Mouse (Mus musculus) adrenal gland, adult 18-20 months (tissue): Measurements from ENCODE around the gene Bicral. TPM values are rescaled to one million over a fixed set of nuclear protein-coding genes. Genes with fewer than 3 reads are reported as not detected.
"Not testable (repeated sequence)": the region's sequence is repeated elsewhere in the genome, so short reads cannot be mapped to it uniquely, and the experiment has no call there.

Experiments
- DNase-seq, 2 experiments: peaks; one replicate each; pipeline ENCODE4 v3.0.0; 2021 to 2022; ENCODE audit warnings: low spot score in 2 of 2
- total RNA-seq, 2 experiments: library from RNA; stranded (reverse); gene quantifications; 1 replicate in 1 of 2; 2 replicates in 1 of 2; pipeline ENCODE4 v1.2.3; 2021

The Bicral gene
- total RNA-seq, 2 experiments from 2014 or later: 16.7 to 18.2 TPM

DNA sequence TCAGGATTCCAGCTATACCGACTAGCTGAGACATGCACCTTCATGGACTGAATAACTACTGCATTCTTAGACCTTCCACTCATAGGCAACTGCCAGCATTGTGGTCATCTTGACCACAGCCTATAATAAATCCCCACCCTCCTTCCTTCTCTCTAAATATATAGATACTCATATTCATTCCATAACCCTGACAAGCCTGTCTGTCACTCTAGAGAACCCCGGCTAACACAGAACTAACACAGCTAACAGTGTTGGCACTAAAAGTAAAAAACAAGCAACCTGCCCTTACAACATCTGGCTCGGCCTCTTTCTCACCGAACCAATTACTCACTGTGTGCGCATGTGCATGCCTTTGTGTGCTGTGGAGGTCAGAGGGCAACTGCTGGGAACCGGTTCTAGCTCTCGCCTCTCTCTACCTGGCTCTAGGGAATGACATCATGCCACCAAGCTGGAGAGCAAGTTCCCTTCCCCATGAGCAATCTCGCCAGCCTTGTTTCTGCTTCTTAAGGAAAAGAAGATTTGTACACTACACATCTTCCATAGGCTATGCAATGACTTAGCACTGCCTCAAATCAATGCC, 18.2 kb upstream of the Bicral start:
- no peak for DNase-seq

DNA sequence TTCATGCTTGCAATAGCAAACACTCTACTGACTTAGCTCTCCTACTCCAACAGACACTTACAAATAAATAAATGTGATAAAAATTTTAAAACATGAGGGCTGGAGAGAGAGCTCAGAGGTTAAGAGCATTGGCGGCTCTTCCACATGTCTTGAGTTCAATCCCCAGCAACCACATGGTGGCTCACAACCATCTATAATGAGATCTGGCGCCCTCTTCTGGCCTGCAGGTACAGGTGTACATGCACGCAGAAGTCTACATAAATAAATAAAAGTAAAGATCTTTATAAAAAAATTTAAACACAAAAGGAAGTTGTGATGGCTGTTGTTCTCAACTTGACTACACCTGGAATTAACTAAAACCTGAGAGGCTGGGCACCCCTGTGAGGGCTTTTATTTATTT, 17.3 kb upstream of the Bicral start:
- DNase-seq: no peak

DNA sequence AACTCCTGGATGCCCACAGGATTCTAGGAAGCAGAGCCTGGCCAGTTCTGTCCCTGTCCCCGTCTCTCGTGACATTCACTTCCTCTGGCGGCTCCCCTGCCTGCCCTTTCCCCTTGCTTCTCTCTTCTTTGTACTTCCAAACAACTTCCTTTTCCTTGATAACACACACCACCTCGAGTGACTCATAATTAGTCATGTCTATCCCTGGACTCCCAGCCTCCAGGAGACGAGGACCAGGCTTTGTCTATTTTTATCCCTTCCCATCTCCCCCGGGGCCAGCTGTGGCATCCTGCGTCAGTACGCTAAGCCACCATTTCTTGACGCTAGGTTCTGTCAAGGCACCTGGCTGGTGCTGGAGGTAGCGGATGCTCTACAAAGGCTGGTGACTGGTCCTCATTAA, 15.9 kb upstream of the Bicral start:
- DNase-seq: peak; percentile 39 to 53

DNA sequence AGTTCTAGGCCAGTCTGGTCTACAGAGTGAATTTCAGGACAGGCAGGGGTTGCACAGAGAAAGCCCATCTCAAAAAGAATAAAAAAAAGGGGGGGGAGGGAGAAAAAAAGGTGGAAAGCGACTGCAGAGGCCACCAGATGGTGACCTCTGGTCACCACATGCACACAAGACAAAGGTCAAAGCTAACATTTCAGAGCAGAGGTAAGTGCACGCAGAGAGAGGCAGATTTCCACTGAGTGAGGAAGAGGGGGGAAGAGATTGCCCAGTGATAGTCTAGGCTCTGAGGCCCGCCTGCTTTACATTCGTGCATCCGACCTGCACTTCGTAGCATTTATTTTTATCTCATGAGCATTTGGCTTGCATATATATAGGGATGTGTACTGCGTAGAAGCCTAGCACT, 14.5 kb upstream of the Bicral start:
- no peak for DNase-seq

DNA sequence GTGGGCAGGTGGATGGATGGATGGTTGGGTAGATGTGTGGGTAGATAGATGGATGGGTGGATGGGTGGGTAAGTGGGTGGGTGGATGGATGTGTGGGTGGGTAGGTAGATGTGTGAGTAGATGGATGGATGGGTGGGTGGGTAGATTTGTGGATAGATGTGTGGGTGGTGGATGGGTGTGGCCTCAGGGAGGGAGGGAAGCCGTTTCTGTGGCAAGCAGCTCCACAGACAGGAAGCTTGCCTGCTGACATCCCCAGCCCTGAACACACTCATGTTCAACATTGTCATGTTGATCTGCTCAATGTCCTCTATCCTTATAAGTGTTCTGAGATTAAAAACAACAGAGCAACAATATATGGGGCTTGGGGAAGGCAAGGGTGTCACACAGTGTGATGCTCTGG, 12.6 kb upstream of the Bicral start:
- DNase-seq: no peak

DNA sequence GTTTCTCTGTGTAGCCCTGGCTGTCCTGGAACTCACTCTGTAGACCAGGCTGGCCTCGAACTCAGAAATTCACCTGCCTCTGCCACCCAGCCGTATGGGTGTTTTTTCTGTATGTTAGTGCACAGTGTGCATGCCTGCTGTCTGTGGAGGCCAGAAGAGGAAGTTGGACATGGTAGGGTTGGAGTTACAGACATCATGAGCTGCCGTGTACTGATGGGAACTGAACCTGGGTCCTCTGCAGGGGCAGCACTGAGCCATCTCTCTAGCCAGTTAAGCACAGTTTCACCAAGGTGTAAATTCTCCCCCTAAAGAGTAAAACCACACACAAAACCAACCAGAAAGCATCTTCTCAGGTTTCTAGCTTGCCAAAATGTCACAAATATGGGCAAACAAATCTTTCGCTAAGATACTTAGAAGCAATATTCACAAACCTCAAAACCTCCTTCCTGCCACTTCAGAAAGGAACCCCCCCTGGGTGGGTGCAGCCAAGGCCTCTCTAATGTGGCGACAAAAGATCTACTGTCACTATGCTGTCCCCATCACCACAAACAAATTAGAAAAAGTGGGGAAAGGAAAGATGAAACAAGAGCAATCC, 12.0 kb upstream of the Bicral start:
- no peak for DNase-seq

DNA sequence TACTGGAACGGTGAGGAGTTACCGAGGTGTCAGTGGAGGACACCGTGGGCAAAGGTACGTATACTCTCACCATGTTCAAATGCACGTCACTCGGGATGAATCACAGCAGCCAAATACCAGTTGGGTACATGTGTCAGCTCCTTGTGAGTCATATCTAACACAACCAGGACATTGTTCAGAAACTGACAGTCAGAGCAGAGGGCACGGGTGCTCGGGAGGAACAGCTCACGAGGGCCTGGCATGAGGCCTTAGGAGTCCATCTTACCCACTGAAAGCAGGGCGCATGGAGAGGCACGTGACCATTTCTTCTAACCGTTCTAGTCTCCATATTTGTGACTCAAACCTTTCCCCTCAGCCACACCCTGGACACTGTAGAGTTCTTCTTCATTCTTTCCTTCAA, 8.6 kb upstream of the Bicral start:
- peak in 1 of 2 experiments; percentile 47 for DNase-seq

DNA sequence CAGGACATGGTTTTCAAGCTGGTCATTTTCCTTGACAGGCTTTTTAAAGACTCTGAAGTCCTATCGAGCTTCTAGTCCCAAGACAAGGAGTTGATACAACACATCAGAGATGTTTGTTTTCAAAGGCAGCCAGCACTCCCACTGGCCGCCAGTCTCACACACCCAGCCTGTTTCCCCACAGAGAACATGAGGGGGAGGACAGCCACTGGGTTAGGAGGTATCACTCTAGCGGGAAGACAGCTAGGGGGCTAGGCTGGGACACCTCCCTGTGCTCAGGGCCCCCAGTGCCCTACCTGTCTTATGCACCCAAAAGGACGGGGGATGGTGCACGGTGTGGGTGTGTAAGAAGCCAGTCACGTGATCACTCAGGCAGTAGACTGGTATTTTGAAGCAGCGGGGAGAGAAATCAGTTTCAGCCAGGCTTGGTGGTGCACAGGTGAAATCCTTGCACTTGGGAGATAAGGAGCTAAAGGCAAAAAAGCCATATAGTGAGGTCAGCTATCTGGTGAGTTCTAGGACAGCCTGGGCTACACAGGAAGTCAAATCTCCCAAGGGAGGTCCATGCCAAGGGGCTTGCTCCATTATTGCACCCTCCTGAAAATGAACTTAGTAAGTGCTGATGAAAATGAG, 6.4 kb upstream of the Bicral start:
- DNase-seq: no peak

DNA sequence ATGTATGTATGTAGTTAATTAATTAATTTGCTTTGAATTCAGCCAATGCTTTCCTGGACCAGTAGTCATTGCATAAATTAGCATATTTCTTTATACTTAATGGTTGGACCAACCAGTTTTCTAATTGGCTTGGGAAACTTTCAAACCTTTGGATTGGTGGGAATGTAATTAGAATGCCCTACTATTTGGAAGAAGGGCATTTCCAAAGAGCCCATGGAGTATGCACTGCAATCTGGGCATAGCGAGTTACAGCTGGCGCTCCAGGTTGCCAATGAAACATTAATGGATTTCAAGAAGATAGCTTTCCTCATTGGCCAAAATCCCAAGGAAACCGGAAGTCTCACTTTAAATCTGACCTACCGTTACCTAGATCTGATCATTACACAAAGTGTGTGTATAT, 1.8 kb upstream of the Bicral start:
- no peak for DNase-seq

DNA sequence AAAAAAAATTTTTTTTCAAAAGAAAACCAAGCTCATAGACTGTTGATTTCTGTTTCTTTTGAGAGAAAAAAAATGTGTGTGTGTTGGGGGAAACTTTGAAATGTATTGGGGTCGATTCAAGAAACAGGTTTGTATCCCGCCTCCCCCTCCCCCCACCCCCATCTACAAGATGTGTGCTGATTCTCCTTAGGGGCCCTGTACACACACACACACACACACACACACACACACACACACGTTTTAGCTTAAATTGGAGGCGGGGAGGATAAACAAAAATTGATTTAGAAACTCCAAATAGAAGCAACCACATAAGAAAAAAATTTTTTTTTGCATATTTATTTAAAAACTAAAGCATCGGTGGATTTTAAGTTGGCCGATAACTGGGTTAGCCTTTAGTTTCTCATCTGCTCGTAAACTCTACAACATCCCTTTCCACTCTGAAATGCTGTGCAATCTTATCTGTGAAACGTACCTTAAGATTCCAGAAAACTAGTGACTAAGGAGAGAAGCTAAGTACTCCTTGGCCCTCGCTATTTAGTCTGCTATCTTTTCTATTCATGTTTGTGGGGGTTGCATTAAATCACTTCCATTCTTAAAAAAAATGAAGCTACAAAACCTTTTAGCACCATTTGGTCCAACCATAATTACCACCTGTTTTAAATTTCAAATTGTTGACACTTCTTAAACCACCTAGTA, 615 bp upstream of the Bicral start:
- DNase-seq: no peak

DNA sequence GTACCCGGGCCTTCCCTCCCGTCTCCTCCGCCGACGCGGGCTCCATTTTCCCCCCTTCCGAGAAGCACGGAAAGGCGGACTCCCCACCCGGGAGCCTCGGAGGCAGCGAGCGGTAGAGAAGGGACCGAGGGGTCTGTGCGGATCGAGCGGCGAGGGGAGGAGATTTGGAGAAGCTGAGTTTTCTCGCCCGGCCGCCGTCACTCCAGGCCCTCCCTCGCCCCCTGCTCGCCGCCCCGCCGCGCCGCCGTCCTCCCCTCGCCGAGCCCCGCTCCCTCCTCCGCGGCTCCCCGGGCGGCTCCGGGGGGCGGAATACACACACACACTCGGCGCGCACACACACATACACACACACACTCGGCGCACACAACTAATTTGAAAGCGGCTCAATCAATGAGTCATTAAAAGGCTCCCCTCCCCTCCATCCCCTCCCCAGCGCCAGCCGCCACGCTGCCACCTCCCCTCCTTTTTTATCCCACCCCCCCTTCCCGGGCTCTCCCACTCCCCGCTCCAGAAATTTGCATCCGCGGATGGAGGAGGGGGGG, 850 bp downstream of the Bicral start:
- DNase-seq: peak; percentile 76 to 82

DNA sequence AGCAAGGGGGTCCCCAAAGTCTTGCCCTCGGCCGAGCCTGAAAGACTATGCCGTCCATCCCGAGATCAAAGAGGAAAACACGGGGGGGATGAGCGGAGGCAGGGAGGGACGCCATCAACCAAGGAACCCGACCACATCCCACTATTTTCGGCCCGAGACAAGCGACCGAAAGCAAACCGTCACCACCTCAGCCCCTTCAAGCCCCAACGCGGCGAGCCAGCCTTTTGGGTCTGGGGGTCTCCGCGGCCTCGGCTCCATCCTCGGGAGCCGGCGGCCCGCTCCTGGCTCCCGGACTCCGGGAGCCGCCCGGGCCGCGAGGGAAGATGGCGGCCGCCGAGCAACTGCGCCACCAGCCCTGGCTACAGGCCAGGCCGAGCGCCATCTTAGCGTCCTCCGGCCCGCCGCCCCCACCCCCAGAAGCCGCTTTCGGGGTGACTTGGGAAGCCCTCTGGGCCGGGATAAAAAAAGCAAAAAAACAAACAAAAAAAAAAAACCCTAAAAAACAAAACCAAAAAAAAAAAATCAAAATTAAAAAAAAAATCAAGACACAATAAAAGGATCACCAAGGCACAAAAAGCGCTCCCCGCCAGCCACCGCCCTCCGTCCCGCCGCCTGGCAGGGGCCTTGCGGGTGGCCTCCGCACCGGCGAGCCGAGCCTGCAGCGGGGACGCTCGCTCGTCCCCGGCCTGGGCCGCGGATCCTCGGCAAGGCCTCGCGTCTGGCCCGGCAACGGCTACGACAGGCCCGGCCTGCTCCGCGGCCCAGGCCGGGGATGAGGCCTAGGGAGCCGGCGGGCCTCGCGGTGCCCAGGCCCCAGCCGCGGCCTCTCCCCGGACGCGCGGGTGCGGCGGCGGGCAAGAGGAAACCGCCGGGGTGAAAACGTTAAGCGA, 1.6 kb downstream of the Bicral start:
- DNase-seq: peak; percentile 80 to 84

DNA sequence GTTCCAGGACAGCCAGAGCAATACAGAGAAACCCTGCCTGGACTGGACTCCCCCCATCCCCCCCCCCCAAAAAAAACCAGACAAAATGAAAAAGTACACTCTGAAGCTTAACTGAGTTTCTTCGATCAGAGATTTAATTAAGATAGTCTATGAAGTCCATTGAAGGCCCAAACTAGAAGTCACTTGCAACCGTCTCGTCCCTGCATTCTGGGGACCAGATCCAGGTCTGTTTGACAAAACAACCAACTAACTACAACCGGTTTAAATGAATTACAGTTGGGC, 2.2 kb downstream of the Bicral start:
- no peak for DNase-seq

DNA sequence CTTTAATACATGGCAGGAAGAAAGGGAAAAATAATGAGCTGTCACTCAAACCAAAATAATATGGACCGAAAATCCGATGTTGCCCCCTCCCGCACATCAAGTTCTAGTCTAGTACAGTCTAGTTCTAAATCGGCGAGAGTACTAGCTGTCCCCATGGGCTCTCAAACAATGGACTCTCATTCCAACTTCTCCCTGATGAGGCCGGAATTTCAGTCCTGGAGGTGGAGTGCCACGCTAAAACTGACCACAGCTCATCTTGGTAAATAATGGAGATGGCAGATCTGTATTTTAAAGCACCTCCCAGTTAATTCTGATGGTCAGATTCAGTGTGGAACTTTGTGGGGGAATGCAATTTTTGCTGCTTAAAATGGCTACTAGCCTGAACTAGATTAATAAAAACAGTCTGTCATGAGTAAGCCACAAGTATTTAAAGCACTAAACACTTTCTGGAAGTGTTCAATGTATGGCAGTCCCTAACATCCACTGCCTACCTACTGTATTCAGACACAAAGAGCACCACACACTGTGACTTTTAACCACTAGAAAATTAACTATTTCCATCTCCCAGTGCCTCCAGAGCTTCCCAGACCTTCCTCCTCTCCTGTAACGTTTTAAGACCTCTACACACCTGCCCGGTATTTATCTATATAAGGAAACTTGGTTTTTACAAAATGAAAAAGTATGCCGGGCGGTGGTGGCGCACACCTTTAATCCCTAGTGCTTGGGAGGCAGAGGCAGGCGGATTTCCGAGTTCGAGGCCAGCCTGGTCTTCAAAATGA, 2.8 kb downstream of the Bicral start:
- no peak for DNase-seq

DNA sequence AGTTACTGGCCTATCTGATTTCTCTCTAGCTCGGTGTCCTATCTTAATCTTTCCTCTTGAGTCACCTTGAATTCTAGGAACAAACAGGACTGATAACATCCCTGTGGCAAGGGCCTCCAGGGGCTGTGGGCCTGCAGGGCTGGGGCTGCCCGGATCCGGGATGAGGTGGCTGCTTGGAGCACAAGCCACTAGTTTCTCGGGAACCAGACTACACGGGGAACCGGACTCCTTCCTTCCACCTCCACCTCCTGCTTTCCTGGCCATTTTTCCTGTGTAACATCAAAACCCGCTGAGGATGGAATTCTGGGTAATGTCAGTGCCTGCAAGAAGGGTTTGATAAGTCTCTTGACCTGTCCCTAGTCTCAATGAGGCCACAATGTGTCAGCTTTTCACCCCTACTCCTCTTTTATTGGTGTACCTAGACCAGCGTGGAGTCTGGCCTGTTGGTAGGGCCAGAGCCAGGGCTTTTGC, 3.6 kb downstream of the Bicral start:
- peak; percentile 32 to 38 for DNase-seq

DNA sequence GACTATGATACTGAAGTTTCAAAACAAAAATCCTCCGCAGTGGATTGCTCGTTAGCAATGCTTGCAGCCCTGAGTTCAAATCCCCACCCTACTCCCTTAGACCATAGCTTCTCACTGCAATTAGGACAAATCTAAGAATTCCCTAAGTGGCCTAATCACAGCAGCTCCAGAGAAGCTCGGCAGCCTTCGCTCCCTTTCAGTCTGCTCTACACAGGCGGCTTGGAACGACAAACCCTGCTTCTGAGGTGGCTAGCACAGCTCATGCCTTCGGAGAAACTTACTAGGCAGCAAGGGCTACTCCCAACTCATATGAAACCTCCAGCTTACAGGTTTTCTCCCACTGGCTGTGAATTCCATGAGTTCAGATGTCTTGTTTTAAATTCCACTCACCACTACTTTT, 4.2 kb downstream of the Bicral start:
- DNase-seq: no peak

DNA sequence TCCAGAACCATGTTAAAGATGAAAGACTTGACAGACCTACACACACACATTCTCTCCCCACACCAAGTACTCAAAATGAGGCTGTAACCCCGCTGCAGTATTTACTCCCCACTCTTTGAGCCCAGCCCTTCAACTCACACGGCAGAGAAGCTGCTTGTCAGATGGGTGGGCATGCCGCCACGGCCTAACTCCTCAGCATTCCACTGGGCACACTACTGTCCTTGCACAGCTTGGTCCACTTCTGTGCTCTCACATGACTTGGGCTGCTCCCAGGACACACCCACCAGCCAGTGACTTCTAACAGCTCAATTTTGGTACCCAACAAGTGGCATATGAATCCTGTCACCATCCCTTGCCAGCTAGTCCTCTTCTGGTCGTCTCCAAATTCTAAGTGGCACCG, 5.0 kb downstream of the Bicral start:
- peak in 1 of 2 experiments; percentile 46 for DNase-seq

DNA sequence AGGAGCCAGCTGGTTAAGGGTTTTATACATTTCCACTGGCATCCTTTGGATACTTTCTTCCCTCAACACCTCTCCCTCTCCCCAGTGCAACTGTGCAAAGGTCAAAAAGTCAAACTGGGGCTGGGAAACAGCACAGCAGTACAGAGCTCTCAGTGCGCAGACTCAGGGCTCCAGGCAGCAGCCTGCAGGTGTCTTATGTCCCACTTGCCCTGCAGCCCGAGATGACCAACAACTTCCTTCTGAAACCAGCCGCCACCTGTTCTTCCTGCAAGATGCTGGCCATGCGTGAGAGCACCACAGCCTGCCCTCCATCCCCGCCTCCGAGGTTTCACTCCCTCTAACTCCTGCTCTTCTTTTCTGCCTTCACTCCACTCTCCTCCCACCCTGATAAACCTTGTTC, 5.6 kb downstream of the Bicral start:
- no peak for DNase-seq

DNA sequence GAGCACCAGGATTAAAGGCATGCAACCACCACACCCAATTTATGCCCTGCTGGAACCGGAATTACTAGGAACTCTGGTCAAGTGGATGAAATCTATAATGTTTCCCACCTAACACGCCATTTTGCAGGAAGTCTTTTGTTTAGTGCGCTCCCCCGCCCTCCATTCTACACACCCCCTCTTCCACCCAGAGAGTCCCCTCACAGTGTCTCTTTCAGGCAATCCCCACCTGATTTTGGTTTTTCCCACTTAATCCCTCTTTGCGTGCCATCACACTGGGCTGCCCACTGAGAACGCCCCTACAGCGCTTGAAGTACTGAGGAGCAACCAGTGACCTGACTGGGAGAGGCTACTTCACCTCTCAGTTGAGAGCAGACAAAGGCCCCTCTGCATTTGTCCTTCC, 11.1 kb downstream of the Bicral start:
- DNase-seq: no peak

DNA sequence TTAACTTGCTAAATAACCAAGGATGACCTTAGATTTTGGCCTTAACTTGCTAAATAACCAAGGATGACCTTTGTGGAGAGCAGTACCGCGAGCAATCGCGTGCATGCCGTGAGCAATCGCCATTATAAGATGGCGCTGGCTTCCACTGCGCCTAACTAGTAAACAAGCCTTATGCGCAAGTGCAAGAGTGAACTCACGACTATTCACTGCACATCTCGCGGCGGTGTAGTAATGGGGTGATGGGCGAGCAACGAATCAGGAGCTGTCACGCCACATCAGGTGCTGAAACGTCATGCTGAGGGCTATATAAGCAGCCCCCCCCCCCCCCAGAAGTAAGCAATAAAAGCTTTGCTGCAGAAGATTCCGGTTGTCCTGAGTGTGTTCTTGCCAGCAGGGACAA, 11.7 kb downstream of the Bicral start:
- not testable (repeated sequence) for DNase-seq
